ENCODE assay signal across 9 mouse cellular contexts in the genomic region with DNA sequence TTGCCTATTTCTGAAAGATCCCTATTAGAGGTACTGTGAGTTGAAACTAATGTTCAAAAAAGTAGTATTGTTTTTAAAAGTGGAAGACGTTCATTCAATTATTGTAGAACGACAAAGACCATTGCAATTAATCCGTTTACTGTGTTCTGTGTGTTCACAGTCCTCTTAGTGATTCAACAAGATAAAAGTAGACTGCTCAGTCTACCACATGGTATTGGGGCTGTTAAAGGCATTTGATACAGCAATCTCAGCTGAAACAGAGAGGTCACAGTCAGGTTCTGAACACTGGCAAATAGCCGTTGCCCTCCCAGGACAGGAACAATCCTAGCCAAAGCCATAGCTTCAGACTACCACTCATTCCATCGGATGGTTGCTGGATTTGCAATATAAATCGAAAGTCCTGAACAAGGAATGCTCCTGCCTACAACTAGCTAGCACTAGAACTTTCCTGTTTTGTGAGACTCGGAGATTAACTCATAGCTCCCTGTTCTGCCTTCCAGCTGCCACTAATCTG. TPM values are rescaled to one million over a fixed set of nuclear protein-coding genes. Genes with fewer than 3 reads are reported as not detected.
DNase-seq lines count a peak whose midpoint lies in the region; ATAC-seq and TF ChIP-seq lines count a peak whose summit lies in the region.
"Had no signal": no experiment of that assay in that cellular context is flagged by ENCODE, and none has a peak within 500 bp of the region (broad histone marks: within the 10 kb centered on the region; RNA-seq: fewer than 3 reads in every experiment).

No protein-coding gene starts in this region.

- no peaks in the 10 kb centered on the region for H3K4me1 ChIP-seq in kidney, postnatal 0 days (replicated peaks; ENCODE audit: insufficient read depth, low read length)
- H3K4me1 ChIP-seq in embryonic fibroblast, embryonic 13.5 days (ENCODE audit: control insufficient read depth, insufficient read depth, low read length), result no peaks in the 10 kb centered on the region
- 0 out of 2 replicates have a peak, but pooled peaks cover 3% of the 10 kb centered on the region for H3K4me1 ChIP-seq in intestine, embryonic 14.5 days (replicated peaks; ENCODE audit: control insufficient read depth, insufficient read depth, low read length)

- no peaks in the 10 kb centered on the region for H3K79me2 ChIP-seq in myocyte (ENCODE audit: control insufficient read depth, insufficient read depth)

- WGBS in kidney, postnatal 0 days, result 22% methylated on average over 7 of the region's 7 CpGs
- WGBS in intestine, embryonic 14.5 days, result 35% methylated on average over 7 of the region's 7 CpGs

- no peak for ATAC-seq in kidney, postnatal 0 days (replicated peaks; ENCODE audit: low FRiP score, low read depth)
- 0 out of 2 replicates have a peak, but pooled peaks have one; percentile 15 for ATAC-seq in intestine, embryonic 14.5 days (replicated peaks; ENCODE audit: low FRiP score, low TSS enrichment, low read depth)
- ATAC-seq: Patski had no signal

- 0 out of 2 replicates have a peak, but pooled peaks cover 3% of the 10 kb centered on the region for H3K27me3 ChIP-seq in kidney, postnatal 0 days (ENCODE audit: insufficient read depth, low read length)
- peaks cover 3% of the 10 kb centered on the region; the same call in 1 of the 2 replicates for H3K27me3 ChIP-seq in intestine, embryonic 14.5 days (replicated peaks; ENCODE audit: control insufficient read depth, insufficient read depth, low read length)
- no peaks in the 10 kb centered on the region for H3K27me3 ChIP-seq in myocyte (ENCODE audit: control insufficient read depth, insufficient read depth, insufficient read length)

- H3K36me3 ChIP-seq in kidney, postnatal 0 days (ENCODE audit: insufficient read depth, low read length), result no peaks in the 10 kb centered on the region
- H3K36me3 ChIP-seq in intestine, embryonic 14.5 days (ENCODE audit: control insufficient read depth, insufficient read depth, low read length), result no peaks in the 10 kb centered on the region
- no peaks in the 10 kb centered on the region for H3K36me3 ChIP-seq in myocyte (ENCODE audit: control insufficient read depth, insufficient read depth)

- no peak overlapping the region for H3K27ac ChIP-seq in kidney, postnatal 0 days
- H3K27ac ChIP-seq in embryonic fibroblast, embryonic 13.5 days (ENCODE audit: insufficient read depth, low read length), result no peak overlapping the region
- no peak overlapping the region for H3K27ac ChIP-seq in intestine, embryonic 14.5 days (ENCODE audit: low read depth)

- no peak overlapping the region for H3ac ChIP-seq in myocyte (ENCODE audit: control insufficient read depth, insufficient read length)

- no peaks in the 10 kb centered on the region for H3K9me3 ChIP-seq in kidney, postnatal 0 days (replicated peaks; ENCODE audit: low read length)
- no peaks in the 10 kb centered on the region for H3K9me3 ChIP-seq in intestine, embryonic 14.5 days (ENCODE audit: control insufficient read depth, low read length)

- peak overlapping the region; percentile 53 for H3K4me3 ChIP-seq in kidney, postnatal 0 days (replicated peaks; ENCODE audit: low read depth, low read length)
- peak overlapping the region; percentile 57 for H3K4me3 ChIP-seq in embryonic fibroblast, embryonic 13.5 days (ENCODE audit: insufficient read depth, low read length)
- H3K4me3 ChIP-seq in intestine, embryonic 14.5 days (ENCODE audit: low read depth, low read length), result peak overlapping the region; percentile 64
- H3K4me3 ChIP-seq in myocyte, result peak overlapping the region; percentile 40

- DNase-seq in kidney, postnatal 0 days (ENCODE audit: low spot score), result no peak
- no peak for DNase-seq in kidney, adult 8-10 months
- peak; percentile 56 for DNase-seq in intestine, embryonic 14.5 days (ENCODE audit: low spot score)
- no peak for DNase-seq in adrenal gland, postnatal 4 days (ENCODE audit: low spot score in 2 of 2)
- no peak for DNase-seq in layer of hippocampus, postnatal 25 days (ENCODE audit: extremely low spot score in 1 of 2, low spot score in 1 of 2)
- no peak for DNase-seq in embryo, embryonic 10 days (ENCODE audit: low spot score)

- H3K9ac ChIP-seq in kidney, postnatal 0 days (ENCODE audit: low read depth, low read length), result 0 out of 2 replicates have a peak overlapping the region, but pooled peaks have one; percentile 39
- peak overlapping the region; percentile 41 for H3K9ac ChIP-seq in intestine, embryonic 14.5 days (ENCODE audit: low read length)

- peak overlapping the region; percentile 89 for H3K4me2 ChIP-seq in kidney, postnatal 0 days (ENCODE audit: low read length)
- H3K4me2 ChIP-seq in intestine, embryonic 14.5 days (ENCODE audit: low read length), result peak overlapping the region; percentile 94
- H3K4me2 ChIP-seq in myocyte (ENCODE audit: low read depth), result peak overlapping the region; percentile 69

- no peak for TF ChIP-seq POLR2A in embryonic fibroblast, embryonic 13.5 days (IDR thresholded peaks at IDR 0.05; ENCODE audit: low read depth, low read length)
- TF ChIP-seq POLR2A in myocyte (IDR thresholded peaks at IDR 0.05; ENCODE audit: insufficient read length, low read depth), result no peak

- TF ChIP-seq CTCF in kidney, postnatal 0 days (IDR thresholded peaks at IDR 0.05; ENCODE audit: low read depth), result no peak
- no peak for TF ChIP-seq CTCF in embryonic fibroblast, embryonic 13.5 days (IDR thresholded peaks at IDR 0.05; ENCODE audit: borderline replicate concordance, insufficient read depth, low read length)

TF ChIP-seq in myocyte, 11 proteins besides CTCF, POLR2A, EP300 and RAD21:
- no peak for TF ChIP-seq SRF (IDR thresholded peaks at IDR 0.05; ENCODE audit: control insufficient read depth, insufficient read length, low read depth)
- TF ChIP-seq TCF12 (IDR thresholded peaks at IDR 0.05; ENCODE audit: insufficient read depth, poor library complexity, severe bottlenecking), result no peak
- TF ChIP-seq MYOG (IDR thresholded peaks at IDR 0.05; ENCODE audit: control insufficient read depth in 1 of 3, insufficient read depth in 1 of 3, insufficient read length in 2 of 3, low read depth in 2 of 3), result no peak
- no peak for TF ChIP-seq REST (IDR thresholded peaks at IDR 0.05; ENCODE audit: insufficient read depth, insufficient read length)
- no peak for TF ChIP-seq CEBPB (IDR thresholded peaks at IDR 0.05; ENCODE audit: insufficient read depth, poor library complexity, severe bottlenecking)
- TF ChIP-seq E2F4 (IDR thresholded peaks at IDR 0.05; ENCODE audit: insufficient read depth), result no peak
- no peak for TF ChIP-seq TCF3 (IDR thresholded peaks at IDR 0.05; ENCODE audit: insufficient read length, low read depth)
- no peak for TF ChIP-seq MYOD1 (IDR thresholded peaks at IDR 0.05; ENCODE audit: control insufficient read depth in 1 of 3, insufficient read length in 2 of 3, low read depth in 2 of 3)
- TF ChIP-seq POLR2AphosphoS2 (IDR thresholded peaks at IDR 0.05; ENCODE audit: insufficient read length, low read depth), result no peak
- TF ChIP-seq MAX (IDR thresholded peaks at IDR 0.05; ENCODE audit: low read depth), result no peak
- no peak for TF ChIP-seq USF1 (IDR thresholded peaks at IDR 0.05; ENCODE audit: low read depth)

RNA-seq across cellular contexts. Expression of a gene that starts 0.5 kb away (rescaled TPM):
- 7.5 and 7.7 TPM in 2 replicates for polyA plus RNA-seq in kidney, postnatal 0 days (2015; fragmentation: Nextera tagmentation; extraction: Ambion mirVana)
- 34.0 and 67.0 TPM in 2 replicates for polyA plus RNA-seq in embryonic fibroblast, embryonic 13.5 days (2011; ENCODE audit: insufficient read length, low read depth, missing spikeins)
- 12.6 and 13.5 TPM in 2 replicates for polyA plus RNA-seq in intestine, embryonic 14.5 days (2014; fragmentation: Nextera tagmentation; extraction: Ambion mirVana)
- polyA plus RNA-seq in myocyte (2012; fragmentation: generic; extraction: Trizol), result 1.3 TPM
- total RNA-seq in adrenal gland, postnatal 4 days (2021), result 1 to 10 TPM; 8.8 to 8.9 TPM
- total RNA-seq in layer of hippocampus, postnatal 25 days (2021), result 10 to 100 TPM; 16.5 to 20.3 TPM
- polyA plus RNA-seq: Patski had no signal
